Mouse (Mus musculus) stomach, embryonic 15.5 days (tissue): ENCODE data around the gene Fxyd4. TPM values are rescaled to one million over a fixed set of nuclear protein-coding genes. Genes with fewer than 3 reads are reported as not detected.
A peak's percentile ranks its signal among the peaks of the same experiment; 100 is the strongest.

Experiments used
- ATAC-seq: fragments of 200-750 bp; cut with Nextera tagmentation; 2 replicates; pipeline ENCODE4 v1.8.0; 2017; ENCODE audit warnings: low read depth, moderate number of reproducible peaks, moderate TSS enrichment; ENCODE audit not compliant: insufficient read depth, low FRiP score
- H3K27ac ChIP-seq: fragments of 300-500 bp; sonication (generic); 2 replicates; pipeline ENCODE4 v1.5.1; 2015; ENCODE audit warnings: mild to moderate bottlenecking, inconsistent platforms
- H3K27me3 ChIP-seq: fragments of 300-500 bp; sonication (generic); replicated peaks from 2 replicates; pipeline ENCODE4 v1.6.1; 2015; ENCODE audit warnings: inconsistent platforms
- H3K36me3 ChIP-seq: fragments of 300-500 bp; sonication (generic); 2 replicates; pipeline ENCODE4 v1.6.1; 2015; ENCODE audit warnings: inconsistent platforms
- H3K4me1 ChIP-seq: fragments of 300-500 bp; sonication (generic); 2 replicates; pipeline ENCODE4 v1.6.1; 2015; ENCODE audit warnings: inconsistent platforms
- H3K4me2 ChIP-seq: fragments of 300-500 bp; sonication (generic); 2 replicates; pipeline ENCODE4 v1.6.1; 2015; ENCODE audit warnings: mild to moderate bottlenecking, inconsistent platforms
- H3K4me3 ChIP-seq: fragments of 300-500 bp; sonication (generic); replicated peaks from 2 replicates; pipeline ENCODE4 v1.5.1; 2015; ENCODE audit warnings: inconsistent platforms
- H3K9ac ChIP-seq: fragments of 300-500 bp; sonication (generic); 2 replicates; pipeline ENCODE4 v1.6.1; 2015; ENCODE audit warnings: inconsistent platforms
- H3K9me3 ChIP-seq: fragments of 300-500 bp; sonication (generic); 2 replicates; pipeline ENCODE4 v1.6.1; 2016; ENCODE audit warnings: inconsistent platforms
- WGBS: fragments of 180-500 bp; shearing (Covaris S2); methylation state at CpG from one replicate; pipeline ENCODE4 v1.1.7; 2015; 5-methylcytosine and 5-hydroxymethylcytosine counted together
- polyA plus RNA-seq: library from polyadenylated mRNA; unstranded; fragments of >200 nt; fragmentation: Nextera tagmentation; extraction: Ambion mirVana; gene quantifications from 2 replicates; pipeline ENCODE4 v1.2.1, GENCODE M21; 2015

Gene Fxyd4
- polyA plus RNA-seq, 1 experiment from 2014 or later: 2.9 TPM

GRCm38 (mm10) chr6:117916205-117916736, 21.2 kb downstream of the Fxyd4 start:
- WGBS: 2% methylated on average over 12 of the region's 12 CpGs
- Histone ChIP-seq H3K9me3 (no peaks in the 10 kb centered on the region), H3K36me3 (0 out of 2 replicates have a peak, but pooled peaks cover 4% of the 10 kb centered on the region), H3K4me1 (peaks cover 14% of the 10 kb centered on the region), H3K27me3 (no peaks in the 10 kb centered on the region), H3K27ac (peak overlapping the region; percentile 99), H3K4me2 (peak overlapping the region; percentile 68), H3K9ac (peak overlapping the region; percentile 81), H3K4me3 (peak overlapping the region; percentile 69)
- no peak for ATAC-seq

- H3K36me3 ChIP-seq: no peaks in the 10 kb centered on the region
- no peaks in the 10 kb centered on the region for H3K27me3 ChIP-seq
- H3K9ac ChIP-seq: no peak overlapping the region
- no peak overlapping the region for H3K4me3 ChIP-seq
- no peak for ATAC-seq
- H3K9me3 ChIP-seq: no peaks in the 10 kb centered on the region
- H3K27ac ChIP-seq: no peak overlapping the region
- H3K4me2 ChIP-seq: no peak overlapping the region
- peaks cover 21% of the 10 kb centered on the region for H3K4me1 ChIP-seq
Observed at GRCm38 (mm10) chr6:117914541-117914940, 23.0 kb downstream of the Fxyd4 start.

- Histone ChIP-seq H3K9me3 (no peaks in the 10 kb centered on the region), H3K4me1 (peaks cover 19% of the 10 kb centered on the region), H3K36me3 (no peaks in the 10 kb centered on the region), H3K9ac (no peak overlapping the region), H3K4me2 (peak overlapping the region; percentile 69), H3K27me3 (no peaks in the 10 kb centered on the region), H3K4me3 (peak overlapping the region; percentile 99; the same call in 1 of the 2 replicates), H3K27ac (no peak overlapping the region)
- ATAC-seq: no peak
- 79% methylated on average over 6 of the region's 6 CpGs for WGBS
Observed at GRCm38 (mm10) chr6:117910120-117910661, 27.3 kb downstream of the Fxyd4 start.

DNA sequence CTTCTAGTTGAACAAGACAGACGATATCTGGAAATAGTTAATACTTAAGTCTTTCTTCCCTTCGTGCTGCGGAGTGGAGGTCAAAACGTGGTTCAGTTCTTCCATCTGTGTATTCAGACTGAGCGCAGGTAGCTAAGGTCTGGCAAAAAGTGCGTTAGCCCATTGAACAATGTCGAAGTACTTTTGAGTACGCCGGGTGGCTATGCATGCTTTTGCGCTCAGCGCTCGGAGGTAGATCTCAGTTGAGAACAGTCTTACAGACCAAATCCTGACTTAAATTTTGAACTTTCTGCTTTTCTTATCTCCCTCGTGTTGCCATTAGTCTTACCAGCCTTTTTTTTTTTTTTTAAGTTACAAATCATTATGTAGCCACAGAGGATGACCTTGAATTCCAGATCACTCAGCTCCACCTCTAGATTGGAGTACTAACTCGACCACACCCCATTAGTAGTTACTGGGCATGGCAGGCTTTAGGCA, 29.0 kb downstream of the Fxyd4 start:
- no peaks in the 10 kb centered on the region for H3K36me3 ChIP-seq
- under 1% methylated on average over 14 of the region's 14 CpGs for WGBS

GRCm38 (mm10) chr6:117907979-117908355, 29.5 kb downstream of the Fxyd4 start:
- WGBS: under 1% methylated on average over 26 of the region's 26 CpGs
- H3K27ac ChIP-seq: peak overlapping the region; percentile 99
- H3K4me1 ChIP-seq: peaks cover 20% of the 10 kb centered on the region
- H3K9me3 ChIP-seq: no peaks in the 10 kb centered on the region
- H3K27me3 ChIP-seq: no peaks in the 10 kb centered on the region
- H3K4me2 ChIP-seq: peak overlapping the region; percentile 69
- peak overlapping the region; percentile 99 for H3K9ac ChIP-seq
- H3K36me3 ChIP-seq: no peaks in the 10 kb centered on the region
- peak overlapping the region; percentile 99 for H3K4me3 ChIP-seq
- ATAC-seq: no peak

More for the DNA sequence above, 29.0 kb downstream of the Fxyd4 start:
- H3K9ac ChIP-seq: peak overlapping the region; percentile 99
- peak overlapping the region; percentile 99 for H3K27ac ChIP-seq
- H3K4me2 ChIP-seq: peak overlapping the region; percentile 69
- peaks cover 20% of the 10 kb centered on the region for H3K4me1 ChIP-seq
- ATAC-seq: no peak
- no peaks in the 10 kb centered on the region for H3K9me3 ChIP-seq
- H3K27me3 ChIP-seq: no peaks in the 10 kb centered on the region
- peak overlapping the region; percentile 99 for H3K4me3 ChIP-seq

DNA sequence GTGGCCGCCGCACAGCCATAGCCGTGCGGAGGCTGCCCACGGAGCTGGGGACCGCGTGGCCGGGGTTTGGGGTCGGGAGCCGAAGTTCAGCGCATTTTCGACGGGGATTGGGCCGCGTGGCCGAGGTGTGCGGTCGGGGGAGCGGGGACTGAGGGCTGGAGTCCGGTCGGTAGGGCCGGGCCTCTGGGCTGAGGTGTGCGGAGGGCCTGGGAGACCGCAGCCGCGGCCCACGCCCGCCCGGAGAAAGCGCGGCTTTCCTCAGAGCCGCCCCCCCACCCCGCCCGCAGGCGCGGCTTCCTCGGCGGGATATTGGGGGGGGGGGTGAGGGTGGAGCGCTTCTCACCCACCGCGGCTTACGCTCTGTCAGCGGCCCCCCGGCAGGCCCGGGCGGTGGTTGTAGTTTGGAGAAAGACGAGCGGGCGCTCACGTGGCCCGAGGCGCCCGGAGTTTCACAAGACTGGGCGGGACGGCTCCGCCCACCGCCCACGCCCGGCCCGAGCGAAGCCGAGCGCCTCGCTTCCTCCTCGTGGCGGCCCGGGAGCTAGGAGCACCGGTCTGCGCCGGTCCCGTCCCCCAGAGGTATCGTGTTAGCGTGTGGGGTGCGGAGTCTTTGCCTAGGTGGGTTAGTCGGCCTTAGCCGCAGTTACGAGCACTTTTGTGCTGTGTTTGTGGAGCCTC, 30.1 kb downstream of the Fxyd4 start:
- Histone ChIP-seq H3K9ac (peak overlapping the region; percentile 99), H3K9me3 (no peaks in the 10 kb centered on the region)

DNA sequence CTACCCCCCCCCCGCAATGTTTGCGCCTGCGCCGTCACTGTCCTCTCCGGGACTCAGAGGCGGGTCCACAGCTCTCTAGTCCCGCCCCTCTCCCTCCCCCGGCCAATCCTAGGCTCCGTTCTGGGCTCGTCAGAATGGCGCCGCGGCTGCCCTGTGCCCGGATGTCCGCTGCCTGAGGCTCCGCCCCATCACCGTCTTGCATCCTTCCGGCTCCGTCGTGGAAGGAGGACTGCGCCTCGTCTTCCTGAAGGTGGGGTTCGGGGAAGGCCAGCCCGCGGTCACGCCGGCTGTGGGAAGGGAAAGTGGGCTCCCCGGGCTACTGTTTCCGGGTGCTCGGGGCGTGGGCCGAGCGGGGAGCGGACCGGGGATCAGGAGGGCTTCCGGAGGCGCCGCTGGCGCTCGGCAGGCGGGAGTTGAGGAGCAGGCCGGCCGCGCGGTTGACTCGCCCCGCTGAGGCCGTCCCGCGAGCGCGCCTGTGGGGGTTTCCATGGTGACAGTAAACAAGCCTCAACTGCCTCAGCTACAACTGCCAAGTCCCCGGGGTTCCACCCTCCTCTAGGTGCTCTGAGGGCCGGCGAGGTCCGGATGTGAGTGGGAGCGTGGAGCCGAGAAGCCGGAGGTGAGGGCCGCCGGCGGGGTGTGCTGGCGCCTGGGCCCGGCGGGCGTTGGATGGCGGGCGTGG, 30.8 kb downstream of the Fxyd4 start:
- peaks cover 20% of the 10 kb centered on the region for H3K4me1 ChIP-seq
- H3K36me3 ChIP-seq: no peaks in the 10 kb centered on the region
- peak overlapping the region; percentile 69 for H3K4me2 ChIP-seq
- peak overlapping the region; percentile 99 for H3K27ac ChIP-seq
- no peaks in the 10 kb centered on the region for H3K27me3 ChIP-seq
- under 1% methylated on average over 65 of the region's 68 CpGs for WGBS
- H3K4me3 ChIP-seq: peak overlapping the region; percentile 99
- ATAC-seq: peak; percentile 95
- H3K9ac ChIP-seq: peak overlapping the region; percentile 99
- H3K9me3 ChIP-seq: no peaks in the 10 kb centered on the region

More for the DNA sequence above, 30.1 kb downstream of the Fxyd4 start:
- peak; percentile 79 for ATAC-seq
- peaks cover 20% of the 10 kb centered on the region for H3K4me1 ChIP-seq
- peak overlapping the region; percentile 69 for H3K4me2 ChIP-seq
- WGBS: under 1% methylated on average over 61 of the region's 77 CpGs
- H3K27me3 ChIP-seq: no peaks in the 10 kb centered on the region
- no peaks in the 10 kb centered on the region for H3K36me3 ChIP-seq
- H3K4me3 ChIP-seq: peak overlapping the region; percentile 99
- H3K27ac ChIP-seq: peak overlapping the region; percentile 99

DNA sequence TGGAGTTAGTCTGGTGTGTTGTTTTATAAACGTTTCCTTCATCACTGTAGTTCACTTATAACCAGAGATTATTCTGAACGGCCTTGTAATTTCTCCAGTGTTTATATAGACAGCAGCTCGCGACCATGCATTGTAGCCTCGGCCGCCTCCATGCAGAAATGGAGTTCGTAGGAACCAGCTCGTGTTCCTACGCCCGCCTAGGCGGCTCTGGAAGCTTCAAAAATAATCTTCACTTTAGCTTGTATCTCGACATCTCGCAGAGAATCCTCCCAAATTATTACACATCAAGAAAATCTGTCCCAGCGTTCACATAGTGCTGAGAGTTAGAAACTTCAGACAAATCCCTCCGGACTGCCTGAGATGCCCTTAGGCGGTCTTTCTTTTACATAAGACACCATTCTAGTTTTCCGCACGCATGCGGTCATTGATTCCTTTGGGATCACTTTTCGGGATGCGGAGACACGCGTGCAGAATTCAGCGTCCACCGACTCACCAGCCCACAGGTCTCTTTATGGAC, 31.4 kb downstream of the Fxyd4 start:
- peaks cover 20% of the 10 kb centered on the region for H3K4me1 ChIP-seq
- H3K4me3 ChIP-seq: peak overlapping the region; percentile 99
- peak overlapping the region; percentile 83 for H3K27ac ChIP-seq
- H3K27me3 ChIP-seq: no peaks in the 10 kb centered on the region
- peak overlapping the region; percentile 47 for H3K4me2 ChIP-seq
- peak; percentile 1; the same call in 1 of the 2 replicates for ATAC-seq
- no peaks in the 10 kb centered on the region for H3K36me3 ChIP-seq
- WGBS: under 1% methylated on average over 25 of the region's 25 CpGs
- peak overlapping the region; percentile 4; the same call in 1 of the 2 replicates for H3K9ac ChIP-seq
- no peaks in the 10 kb centered on the region for H3K9me3 ChIP-seq

- H3K27me3 ChIP-seq: no peaks in the 10 kb centered on the region
- WGBS: 18% methylated on average over 4 of the region's 4 CpGs
- H3K4me1 ChIP-seq: peaks cover 20% of the 10 kb centered on the region
- H3K9me3 ChIP-seq: no peaks in the 10 kb centered on the region
- H3K27ac ChIP-seq: peak overlapping the region; percentile 83
- no peak overlapping the region for H3K9ac ChIP-seq
- no peak for ATAC-seq
- no peaks in the 10 kb centered on the region for H3K36me3 ChIP-seq
- H3K4me2 ChIP-seq: peak overlapping the region; percentile 47
- peak overlapping the region; percentile 99 for H3K4me3 ChIP-seq
Observed at GRCm38 (mm10) chr6:117905260-117905930, 32.1 kb downstream of the Fxyd4 start.

DNA sequence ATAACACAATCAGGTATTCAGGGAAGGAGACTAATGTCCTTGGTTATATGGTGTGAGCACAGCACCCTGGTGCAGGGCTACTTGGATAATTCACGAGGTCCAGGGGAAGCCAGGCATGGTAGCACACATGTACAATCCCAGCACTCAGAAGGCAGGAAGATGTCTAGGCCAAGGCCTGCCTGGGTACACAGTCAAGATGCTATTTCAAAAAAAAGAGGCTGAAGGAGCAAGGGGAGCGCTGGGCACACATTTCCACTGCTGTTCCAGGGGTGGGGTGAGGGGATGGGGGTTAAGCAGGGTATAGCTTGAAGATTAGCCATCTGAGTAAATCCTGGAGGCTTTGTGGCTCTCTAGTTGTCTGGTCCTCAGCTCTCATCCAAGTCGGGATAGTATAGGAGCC, 33.7 kb downstream of the Fxyd4 start:
- H3K9me3 ChIP-seq: no peaks in the 10 kb centered on the region
- H3K27me3 ChIP-seq: no peaks in the 10 kb centered on the region
- peaks cover 6% of the 10 kb centered on the region; the same call in 1 of the 2 replicates for H3K4me1 ChIP-seq
- H3K4me3 ChIP-seq: no peak overlapping the region
- no peak overlapping the region for H3K9ac ChIP-seq
- H3K36me3 ChIP-seq: no peaks in the 10 kb centered on the region
- no peak for ATAC-seq
- WGBS: 76% methylated on average over 3 of the region's 3 CpGs
- no peak overlapping the region for H3K4me2 ChIP-seq
- H3K27ac ChIP-seq: no peak overlapping the region

- Histone ChIP-seq H3K4me1 (peaks cover 6% of the 10 kb centered on the region; the same call in 1 of the 2 replicates), H3K9ac (no peak overlapping the region), H3K27me3 (no peaks in the 10 kb centered on the region), H3K4me2 (no peak overlapping the region), H3K36me3 (no peaks in the 10 kb centered on the region), H3K4me3 (no peak overlapping the region), H3K9me3 (no peaks in the 10 kb centered on the region), H3K27ac (no peak overlapping the region)
- 75% methylated on average over 4 of the region's 4 CpGs for WGBS
- ATAC-seq: no peak
Observed at GRCm38 (mm10) chr6:117902556-117902955, 34.9 kb downstream of the Fxyd4 start.
